Mouse (Mus musculus): Measurements from ENCODE around the gene Cdc6. TPM values are rescaled to one million over a fixed set of nuclear protein-coding genes. Genes with fewer than 3 reads are reported as not detected.

Gene Cdc6
- polyA plus RNA-seq, 1 experiment, result 11.8 TPM

DNA sequence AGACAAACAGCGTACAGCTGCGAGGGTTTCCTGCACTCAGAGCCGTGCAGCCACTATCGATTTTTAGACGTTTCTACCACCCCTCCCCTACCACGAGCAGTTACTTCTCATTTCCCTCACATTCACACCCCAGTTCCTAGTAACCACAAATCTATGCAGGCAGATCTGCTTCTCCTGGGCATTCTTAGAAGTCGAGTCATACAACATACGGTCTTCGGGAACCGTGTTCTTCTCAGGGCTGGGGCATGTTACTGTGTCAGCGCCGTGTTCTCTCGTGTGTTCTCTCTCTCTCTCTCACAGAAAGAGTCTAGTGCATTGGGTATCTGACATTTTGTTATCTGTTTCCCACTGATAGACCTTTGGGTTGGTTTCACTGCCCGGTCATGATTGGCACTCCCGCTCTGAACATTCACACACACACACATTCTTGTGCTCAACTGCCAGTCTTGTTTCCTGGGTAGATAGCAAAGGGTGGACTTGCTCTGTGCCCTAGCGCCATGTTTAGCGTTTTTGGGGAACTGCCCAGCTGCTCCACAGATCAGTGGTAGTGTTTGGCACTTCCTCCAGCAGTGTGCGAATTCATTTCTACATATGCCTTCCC is 40.5 kb downstream of the Cdc6 start:
- Histone ChIP-seq H3K27ac (ENCODE audit: insufficient read depth, low read length) (peak overlapping the region; percentile 82), H3K4me3 (ENCODE audit: insufficient read depth, low read length) (no peak overlapping the region), H3K4me1 (ENCODE audit: control insufficient read depth, insufficient read depth, low read length) (peaks cover 40% of the 10 kb centered on the region)
- no peak for TF ChIP-seq POLR2A (IDR thresholded peaks at IDR 0.05; ENCODE audit: low read depth, low read length)
- TF ChIP-seq CTCF (IDR thresholded peaks at IDR 0.05; ENCODE audit: borderline replicate concordance, insufficient read depth, low read length), result no peak

DNA sequence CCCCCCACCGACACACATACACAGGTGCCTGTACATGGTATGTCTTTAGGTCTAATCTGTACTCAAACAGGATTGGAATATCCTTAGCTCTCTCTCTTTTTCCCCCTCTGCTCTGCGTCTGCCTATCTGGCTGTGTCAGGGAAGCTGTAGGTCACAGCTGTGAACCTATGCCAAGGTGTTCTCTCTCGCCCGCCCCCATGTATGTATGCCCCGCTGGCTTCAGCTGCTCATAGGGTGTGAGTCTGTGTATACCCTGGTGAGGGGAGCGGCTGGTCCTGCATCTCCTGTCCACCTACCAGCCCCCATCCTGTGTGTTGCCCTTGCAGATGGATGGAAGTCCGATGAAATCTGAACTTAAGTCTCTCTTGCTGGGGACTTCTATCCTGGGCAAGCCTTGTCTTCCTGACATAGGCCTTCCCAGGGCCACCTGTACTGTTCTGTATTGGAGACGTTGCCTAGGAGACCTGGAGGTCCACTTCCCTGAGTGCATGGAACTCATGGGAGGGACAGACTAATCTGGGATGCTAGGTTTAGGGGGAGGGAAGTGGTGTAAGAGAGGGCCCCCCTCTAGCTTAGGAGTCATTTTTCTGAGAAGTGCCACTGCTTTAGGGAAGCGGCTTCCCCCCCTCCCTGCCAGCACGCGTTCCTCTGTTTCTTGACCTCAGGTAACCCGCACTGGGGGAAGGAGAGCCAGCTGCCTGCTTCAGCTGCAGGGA is 41.8 kb downstream of the Cdc6 start:
- no peak overlapping the region for H3K4me3 ChIP-seq (ENCODE audit: insufficient read depth, low read length)
- H3K4me1 ChIP-seq (ENCODE audit: control insufficient read depth, insufficient read depth, low read length), result peaks cover 37% of the 10 kb centered on the region
- H3K27ac ChIP-seq (ENCODE audit: insufficient read depth, low read length), result no peak overlapping the region
- no peak for TF ChIP-seq POLR2A (IDR thresholded peaks at IDR 0.05; ENCODE audit: low read depth, low read length)
- no peak for TF ChIP-seq CTCF (IDR thresholded peaks at IDR 0.05; ENCODE audit: borderline replicate concordance, insufficient read depth, low read length)

DNA sequence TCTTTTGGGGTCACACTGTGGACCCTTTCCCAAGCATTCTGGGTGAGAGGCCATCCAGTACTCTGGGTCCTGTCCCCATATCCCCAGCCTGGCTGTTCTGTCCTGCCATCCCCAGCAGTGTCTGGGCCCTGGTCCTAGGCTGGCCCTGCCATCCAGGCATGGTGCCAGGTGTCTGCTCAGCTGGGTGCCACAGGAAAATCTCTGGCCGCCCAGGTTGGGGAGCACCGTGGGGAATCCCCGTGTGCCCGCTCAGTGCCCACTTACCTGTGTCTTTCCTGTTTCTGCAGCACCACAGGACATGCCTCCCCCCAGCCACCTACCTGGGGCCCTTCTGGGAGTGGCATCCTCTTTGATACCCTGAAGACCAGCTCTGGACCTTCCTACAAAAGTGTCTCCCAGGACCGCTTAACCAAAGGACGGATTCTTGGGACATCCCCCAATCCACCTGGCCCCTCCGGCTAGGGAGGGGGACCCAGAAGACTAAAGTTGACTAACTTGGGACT is 42.4 kb downstream of the Cdc6 start:
- Histone ChIP-seq H3K27ac (ENCODE audit: insufficient read depth, low read length) (no peak overlapping the region), H3K4me3 (ENCODE audit: insufficient read depth, low read length) (no peak overlapping the region), H3K4me1 (ENCODE audit: control insufficient read depth, insufficient read depth, low read length) (peaks cover 35% of the 10 kb centered on the region)
- TF ChIP-seq POLR2A (IDR thresholded peaks at IDR 0.05; ENCODE audit: low read depth, low read length), result no peak
- TF ChIP-seq CTCF (IDR thresholded peaks at IDR 0.05; ENCODE audit: borderline replicate concordance, insufficient read depth, low read length), result no peak

DNA sequence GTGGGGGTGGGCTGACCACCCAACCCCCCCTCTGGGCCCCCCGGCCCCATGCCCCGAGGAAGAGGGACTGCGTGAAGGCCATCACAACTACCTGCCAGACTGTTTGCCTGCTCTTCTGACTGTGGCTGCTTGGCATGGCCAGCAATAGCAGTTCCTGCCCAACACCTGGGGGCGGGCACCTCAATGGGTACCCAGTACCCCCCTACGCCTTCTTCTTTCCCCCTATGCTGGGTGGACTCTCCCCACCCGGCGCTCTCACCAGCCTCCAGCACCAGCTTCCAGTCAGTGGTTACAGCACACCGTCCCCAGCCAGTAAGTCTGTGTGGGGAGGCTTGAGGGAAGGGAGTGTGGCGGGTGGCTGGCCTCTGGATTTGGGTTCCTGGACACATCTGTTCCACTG is 42.9 kb downstream of the Cdc6 start:
- Histone ChIP-seq H3K27ac (ENCODE audit: insufficient read depth, low read length) (peak overlapping the region; percentile 62), H3K4me1 (ENCODE audit: control insufficient read depth, insufficient read depth, low read length) (peaks cover 32% of the 10 kb centered on the region), H3K4me3 (ENCODE audit: insufficient read depth, low read length) (no peak overlapping the region)
- TF ChIP-seq CTCF (IDR thresholded peaks at IDR 0.05; ENCODE audit: borderline replicate concordance, insufficient read depth, low read length) (no peak), POLR2A (IDR thresholded peaks at IDR 0.05; ENCODE audit: low read depth, low read length) (no peak)

DNA sequence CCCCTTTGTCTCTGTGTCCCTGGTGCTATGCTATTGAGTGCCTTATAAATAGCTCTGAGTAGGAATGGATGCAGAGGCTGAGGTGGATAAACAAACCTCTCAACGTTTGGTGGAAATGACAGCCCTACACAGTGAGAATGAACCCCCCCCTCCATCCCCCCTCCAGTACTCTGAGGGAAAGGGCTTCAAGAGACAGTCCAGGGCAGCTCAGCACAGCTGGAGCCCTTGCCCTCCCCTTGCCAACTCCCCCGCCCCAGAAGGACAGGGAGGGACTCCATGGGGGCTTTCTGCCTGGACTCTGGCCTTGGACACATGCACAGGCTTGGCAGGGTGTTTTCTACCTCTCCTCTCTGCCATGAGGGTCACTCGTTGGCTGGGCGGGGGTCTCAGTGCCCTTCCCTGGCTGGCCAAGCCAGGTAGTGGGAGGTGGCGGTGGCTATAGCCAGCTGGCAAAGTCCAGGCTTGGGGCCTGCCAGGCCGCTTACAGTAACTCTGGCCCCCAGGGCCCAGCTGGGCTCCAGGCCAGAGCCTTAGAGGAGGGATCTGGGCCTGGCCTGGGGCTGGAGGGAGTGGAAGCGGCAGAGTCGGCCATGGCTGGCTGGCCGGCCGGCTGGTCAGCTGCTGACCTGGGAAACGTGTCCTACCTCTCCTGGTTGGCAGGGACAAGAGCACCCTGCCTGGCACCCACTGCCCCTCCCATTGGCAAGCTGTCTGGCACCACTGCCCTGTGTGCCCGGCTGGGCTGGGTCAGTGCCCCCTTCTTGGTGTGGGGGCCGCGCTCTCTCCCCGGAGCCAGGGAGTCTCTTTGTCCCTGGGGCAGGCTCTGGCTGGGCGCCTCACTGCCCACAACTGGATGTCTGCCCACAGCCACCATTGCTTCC is 43.7 kb downstream of the Cdc6 start:
- H3K4me3 ChIP-seq (ENCODE audit: insufficient read depth, low read length), result no peak overlapping the region
- TF ChIP-seq CTCF (IDR thresholded peaks at IDR 0.05; ENCODE audit: borderline replicate concordance, insufficient read depth, low read length) (no peak), POLR2A (IDR thresholded peaks at IDR 0.05; ENCODE audit: low read depth, low read length) (peak; percentile 61; the same call in 1 of the 2 replicates)
- peak overlapping the region; percentile 62 for H3K27ac ChIP-seq (ENCODE audit: insufficient read depth, low read length)
- H3K4me1 ChIP-seq (ENCODE audit: control insufficient read depth, insufficient read depth, low read length), result peaks cover 28% of the 10 kb centered on the region

DNA sequence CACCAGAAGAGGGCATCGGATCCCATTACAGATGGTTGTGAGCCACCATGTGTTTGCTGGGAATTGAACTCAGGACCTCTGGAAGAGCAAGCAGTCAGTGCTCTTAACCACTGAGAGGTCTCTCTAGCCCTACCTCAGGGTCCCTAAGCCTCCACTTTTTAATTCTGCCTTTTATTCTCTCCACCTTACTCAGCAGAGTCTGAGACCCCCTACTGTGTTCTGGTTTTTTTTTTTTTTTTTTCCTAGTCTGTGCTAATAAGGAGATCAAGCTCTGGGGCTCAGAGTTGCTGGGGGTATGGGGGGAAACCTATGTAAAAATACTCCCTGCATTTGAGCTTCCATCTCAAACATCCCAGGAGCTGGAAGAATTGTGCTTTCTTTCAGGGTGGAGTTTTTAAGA is 44.5 kb downstream of the Cdc6 start:
- H3K4me3 ChIP-seq (ENCODE audit: insufficient read depth, low read length), result no peak overlapping the region
- H3K4me1 ChIP-seq (ENCODE audit: control insufficient read depth, insufficient read depth, low read length), result peaks cover 25% of the 10 kb centered on the region
- no peak for TF ChIP-seq POLR2A (IDR thresholded peaks at IDR 0.05; ENCODE audit: low read depth, low read length)
- TF ChIP-seq CTCF (IDR thresholded peaks at IDR 0.05; ENCODE audit: borderline replicate concordance, insufficient read depth, low read length), result no peak
- H3K27ac ChIP-seq (ENCODE audit: insufficient read depth, low read length), result no peak overlapping the region

DNA sequence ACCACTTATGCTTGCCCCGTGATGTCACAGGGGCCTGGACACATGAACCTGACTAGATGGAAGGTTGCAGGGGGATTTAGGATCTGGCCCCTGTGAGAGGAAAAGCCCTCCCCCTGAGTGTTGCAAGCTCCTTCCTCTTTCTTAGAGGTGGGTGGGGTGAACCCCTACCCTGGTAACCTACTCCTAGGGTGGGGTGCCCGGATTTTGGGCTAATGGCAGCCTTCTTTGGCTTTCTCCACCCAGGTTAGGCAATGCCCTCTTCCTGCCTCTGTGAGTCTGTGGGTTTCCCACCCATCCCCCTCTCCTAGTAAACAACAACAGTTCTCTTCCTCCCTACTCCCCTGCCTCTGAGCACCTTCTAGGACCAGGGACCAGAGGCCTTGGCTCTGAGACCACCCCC is 45.1 kb downstream of the Cdc6 start:
- H3K27ac ChIP-seq (ENCODE audit: insufficient read depth, low read length), result no peak overlapping the region
- no peak for TF ChIP-seq POLR2A (IDR thresholded peaks at IDR 0.05; ENCODE audit: low read depth, low read length)
- TF ChIP-seq CTCF (IDR thresholded peaks at IDR 0.05; ENCODE audit: borderline replicate concordance, insufficient read depth, low read length), result no peak
- H3K4me3 ChIP-seq (ENCODE audit: insufficient read depth, low read length), result no peak overlapping the region
- peaks cover 19% of the 10 kb centered on the region for H3K4me1 ChIP-seq (ENCODE audit: control insufficient read depth, insufficient read depth, low read length)

DNA sequence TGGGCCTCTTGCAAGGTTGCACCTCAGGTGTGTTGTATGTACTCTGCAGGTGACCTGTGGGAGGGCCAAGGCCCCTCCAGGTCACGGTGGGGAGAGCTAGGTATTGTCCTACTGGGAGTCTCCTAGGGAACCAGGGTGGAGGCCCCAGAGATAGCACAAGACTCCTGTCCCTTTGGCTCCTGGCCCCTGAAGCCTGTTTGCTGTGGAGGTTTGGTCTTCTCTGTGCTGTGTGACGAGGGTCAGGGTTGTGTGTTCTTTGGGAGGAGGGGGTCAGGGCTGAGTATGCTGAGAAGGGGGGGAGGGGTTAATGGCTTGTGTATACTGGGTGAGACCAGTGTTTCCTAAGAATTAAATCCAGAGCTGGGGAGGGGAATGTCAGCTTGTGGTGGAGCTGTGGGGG is 45.8 kb downstream of the Cdc6 start:
- no peak for TF ChIP-seq POLR2A (IDR thresholded peaks at IDR 0.05; ENCODE audit: low read depth, low read length)
- TF ChIP-seq CTCF (IDR thresholded peaks at IDR 0.05; ENCODE audit: borderline replicate concordance, insufficient read depth, low read length), result no peak
- H3K27ac ChIP-seq (ENCODE audit: insufficient read depth, low read length), result no peak overlapping the region
- peaks cover 13% of the 10 kb centered on the region for H3K4me1 ChIP-seq (ENCODE audit: control insufficient read depth, insufficient read depth, low read length)
- no peak overlapping the region for H3K4me3 ChIP-seq (ENCODE audit: insufficient read depth, low read length)

DNA sequence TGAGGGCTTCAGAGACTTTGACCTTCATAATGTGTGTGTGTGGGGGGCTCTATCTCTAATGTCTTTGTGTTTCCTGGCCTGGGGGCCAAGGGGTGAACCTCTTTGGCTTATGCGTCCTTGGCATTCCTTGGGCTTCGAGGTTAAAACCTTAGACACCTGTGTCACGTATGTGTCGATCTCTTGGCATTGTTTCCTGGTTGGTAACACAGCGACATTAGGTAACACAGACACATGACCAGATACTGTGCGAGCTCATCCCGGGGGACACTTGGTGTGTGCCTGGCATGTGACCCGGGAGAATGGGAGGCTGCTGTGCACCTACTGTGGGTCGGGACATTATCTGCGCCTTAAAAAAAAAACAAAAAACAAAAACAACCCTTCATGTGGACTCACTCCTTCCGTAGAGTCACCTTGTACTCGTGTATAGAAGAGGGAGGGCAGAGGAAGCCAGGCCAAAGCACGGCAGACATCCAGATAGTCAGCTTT is 46.3 kb downstream of the Cdc6 start:
- no peak overlapping the region for H3K4me3 ChIP-seq (ENCODE audit: insufficient read depth, low read length)
- peaks cover 12% of the 10 kb centered on the region for H3K4me1 ChIP-seq (ENCODE audit: control insufficient read depth, insufficient read depth, low read length)
- TF ChIP-seq CTCF (IDR thresholded peaks at IDR 0.05; ENCODE audit: borderline replicate concordance, insufficient read depth, low read length) (no peak), POLR2A (IDR thresholded peaks at IDR 0.05; ENCODE audit: low read depth, low read length) (no peak)
- no peak overlapping the region for H3K27ac ChIP-seq (ENCODE audit: insufficient read depth, low read length)

Measured in embryonic fibroblast, embryonic 13.5 days (primary cell).